In genomic region chr12:109400936-109401586, GRCm38 (mm10) we compare ENCODE assay signal across 9 mouse cellular contexts. TPM values are rescaled to one million over a fixed set of nuclear protein-coding genes. Genes with fewer than 3 reads are reported as not detected.
DNase-seq lines count a peak whose midpoint lies in the region; ATAC-seq lines count a peak whose summit lies in the region.
"Had no signal": no experiment of that assay in that cellular context is flagged by ENCODE, and none has a peak within 500 bp of the region (broad histone marks: within the 10 kb centered on the region; RNA-seq: fewer than 3 reads in every experiment).

No protein-coding gene starts in this region.

- no peak overlapping the region for H3K4me2 ChIP-seq in forebrain, embryonic 12.5 days
- no peak overlapping the region for H3K4me2 ChIP-seq in forebrain, embryonic 16.5 days (ENCODE audit: low read length)
- no peak overlapping the region for H3K4me2 ChIP-seq in liver, embryonic 11.5 days
- no peak overlapping the region for H3K4me2 ChIP-seq in lung, embryonic 16.5 days (ENCODE audit: low read depth, low read length)

- no peaks in the 10 kb centered on the region for H3K36me3 ChIP-seq in forebrain, embryonic 12.5 days (replicated peaks)
- no peaks in the 10 kb centered on the region for H3K36me3 ChIP-seq in forebrain, embryonic 16.5 days (ENCODE audit: control insufficient read depth, insufficient read depth)
- no peaks in the 10 kb centered on the region for H3K36me3 ChIP-seq in liver, embryonic 11.5 days (ENCODE audit: control insufficient read depth, insufficient read depth, low read length)
- H3K36me3 ChIP-seq in embryonic facial prominence, embryonic 10.5 days (replicated peaks): no peaks in the 10 kb centered on the region
- H3K36me3 ChIP-seq in lung, embryonic 16.5 days (ENCODE audit: control insufficient read depth, insufficient read depth, low read length): no peaks in the 10 kb centered on the region

- H3K27me3 ChIP-seq in forebrain, embryonic 12.5 days: peaks cover 11% of the 10 kb centered on the region
- no peaks in the 10 kb centered on the region for H3K27me3 ChIP-seq in forebrain, embryonic 16.5 days (replicated peaks; ENCODE audit: control insufficient read depth, insufficient read depth, low read length)
- no peaks in the 10 kb centered on the region for H3K27me3 ChIP-seq in liver, embryonic 11.5 days (replicated peaks; ENCODE audit: control insufficient read depth, insufficient read depth, low read length)
- peaks cover 36% of the 10 kb centered on the region for H3K27me3 ChIP-seq in embryonic facial prominence, embryonic 10.5 days (replicated peaks; ENCODE audit: low read depth, poor library complexity, severe bottlenecking)
- H3K27me3 ChIP-seq in lung, embryonic 16.5 days (ENCODE audit: control insufficient read depth, insufficient read depth, low read depth, low read length): no peaks in the 10 kb centered on the region

- H3K4me1 ChIP-seq in forebrain, embryonic 12.5 days: peaks cover 43% of the 10 kb centered on the region
- H3K4me1 ChIP-seq in forebrain, embryonic 16.5 days (replicated peaks; ENCODE audit: control insufficient read depth, insufficient read depth, low read length): peaks cover 7% of the 10 kb centered on the region
- peaks cover 24% of the 10 kb centered on the region for H3K4me1 ChIP-seq in liver, embryonic 11.5 days (replicated peaks; ENCODE audit: control insufficient read depth, insufficient read depth, low read length)
- H3K4me1 ChIP-seq in embryonic facial prominence, embryonic 10.5 days: peaks cover 81% of the 10 kb centered on the region
- peaks cover 44% of the 10 kb centered on the region for H3K4me1 ChIP-seq in lung, embryonic 16.5 days (replicated peaks; ENCODE audit: control insufficient read depth, insufficient read depth, low read length)

- WGBS in forebrain, embryonic 12.5 days: 54% methylated on average over 15 of the region's 15 CpGs
- WGBS in forebrain, embryonic 16.5 days: 49% methylated on average over 15 of the region's 15 CpGs
- WGBS in liver, embryonic 11.5 days: 39% methylated on average over 15 of the region's 15 CpGs
- WGBS in embryonic facial prominence, embryonic 10.5 days: 53% methylated on average over 15 of the region's 15 CpGs
- 39% methylated on average over 15 of the region's 15 CpGs for WGBS in lung, embryonic 16.5 days

- no peak overlapping the region for H3K9ac ChIP-seq in forebrain, embryonic 12.5 days
- no peak overlapping the region for H3K9ac ChIP-seq in forebrain, embryonic 16.5 days (replicated peaks; ENCODE audit: low read depth, low read length)
- H3K9ac ChIP-seq in liver, embryonic 11.5 days (ENCODE audit: low read depth, low read length): no peak overlapping the region
- no peak overlapping the region for H3K9ac ChIP-seq in lung, embryonic 16.5 days (ENCODE audit: low read length)

- no peak overlapping the region for H3K4me3 ChIP-seq in forebrain, embryonic 12.5 days (replicated peaks)
- H3K4me3 ChIP-seq in forebrain, embryonic 16.5 days (replicated peaks; ENCODE audit: low read length): no peak overlapping the region
- H3K4me3 ChIP-seq in liver, embryonic 11.5 days (ENCODE audit: low read depth, low read length): no peak overlapping the region
- H3K4me3 ChIP-seq in embryonic facial prominence, embryonic 10.5 days: no peak overlapping the region
- no peak overlapping the region for H3K4me3 ChIP-seq in lung, embryonic 16.5 days (ENCODE audit: low read length)
- H3K4me3 ChIP-seq: myocyte had no signal

- H3K9me3 ChIP-seq in forebrain, embryonic 12.5 days: no peaks in the 10 kb centered on the region
- no peaks in the 10 kb centered on the region for H3K9me3 ChIP-seq in forebrain, embryonic 16.5 days (ENCODE audit: control insufficient read depth, low read length)
- no peaks in the 10 kb centered on the region for H3K9me3 ChIP-seq in liver, embryonic 11.5 days (ENCODE audit: control insufficient read depth, low read length)
- H3K9me3 ChIP-seq in embryonic facial prominence, embryonic 10.5 days: no peaks in the 10 kb centered on the region
- no peaks in the 10 kb centered on the region for H3K9me3 ChIP-seq in lung, embryonic 16.5 days (ENCODE audit: control insufficient read depth, low read length)

- H3K27ac ChIP-seq in forebrain, embryonic 12.5 days: no peak overlapping the region
- no peak overlapping the region for H3K27ac ChIP-seq in forebrain, embryonic 16.5 days (ENCODE audit: low read length)
- no peak overlapping the region; the same call in 1 of the 2 replicates for H3K27ac ChIP-seq in liver, embryonic 11.5 days (ENCODE audit: low read depth, low read length)
- H3K27ac ChIP-seq in embryonic facial prominence, embryonic 10.5 days (replicated peaks): peak overlapping the region; percentile 66
- H3K27ac ChIP-seq in lung, embryonic 16.5 days (ENCODE audit: low read length): peak overlapping the region; percentile 55

- peak; percentile 7; the same call in 1 of the 2 replicates for ATAC-seq in forebrain, embryonic 12.5 days (ENCODE audit: low FRiP score)
- no peak for ATAC-seq in forebrain, embryonic 16.5 days
- no peak for ATAC-seq in liver, embryonic 11.5 days (replicated peaks; ENCODE audit: low FRiP score)
- ATAC-seq in lung, embryonic 16.5 days (ENCODE audit: low read depth): no peak

- DNase-seq in liver (peak; percentile 40), MN1 (ENCODE audit: low spot score) (no peak)
- DNase-seq in liver, embryonic 11.5 days (ENCODE audit: low spot score): no peak
- DNase-seq in embryonic facial prominence, embryonic 10.5 days (ENCODE audit: low spot score): peak; percentile 69
- no peak for DNase-seq in adrenal gland, postnatal 4 days (ENCODE audit: low spot score in 2 of 2)

RNA-seq across cellular contexts. Expression of gene Dlk1, which starts 51.6 kb away (rescaled TPM):
- polyA plus RNA-seq in forebrain, embryonic 12.5 days (2016; fragmentation: Nextera tagmentation; extraction: Ambion mirVana): 143 and 148 TPM in 2 replicates
- 21.2 and 34.2 TPM in 2 replicates for polyA plus RNA-seq in forebrain, embryonic 16.5 days (2015; fragmentation: Nextera tagmentation; extraction: Ambion mirVana)
- polyA plus RNA-seq in liver, embryonic 11.5 days (2014; fragmentation: Nextera tagmentation; extraction: Ambion mirVana): 744 and 770 TPM in 2 replicates
- 287 and 291 TPM in 2 replicates for polyA plus RNA-seq in embryonic facial prominence, embryonic 10.5 days (2016; fragmentation: Nextera tagmentation; extraction: Ambion mirVana)
- polyA plus RNA-seq in lung, embryonic 16.5 days (2015; fragmentation: Nextera tagmentation; extraction: Ambion mirVana): 702 and 746 TPM in 2 replicates
- total RNA-seq in adrenal gland, postnatal 4 days (2021): 1,000 to 10,000 TPM in 1 of 2 experiments, 100 to 1,000 TPM in 1; 974 to 1,168 TPM
- polyA plus RNA-seq: myocyte had no signal

Comparison
In these comparisons a context has a peak if more than half of its experiments do, and no peak if none do; other contexts are left out.
1. DNase-seq: peak in liver (single experiment) and embryonic facial prominence, embryonic 10.5 days (single experiment); none in liver, embryonic 11.5 days (single experiment), adrenal gland, postnatal 4 days (0 of 2) and MN1 (single experiment).
2. H3K27ac ChIP-seq: peak in embryonic facial prominence, embryonic 10.5 days (single experiment) and lung, embryonic 16.5 days (single experiment); none in forebrain, embryonic 12.5 days (single experiment), forebrain, embryonic 16.5 days (single experiment) and liver, embryonic 11.5 days (single experiment).